Mouse (Mus musculus) mature B cell (primary cell): ENCODE measurements around the gene Upk3bl.
"Not testable (repeated sequence)": the region's sequence is repeated elsewhere in the genome, so short reads cannot be mapped to it uniquely, and the experiment has no call there.

ENCODE experiments used
- in situ Hi-C: fragments of 300-500 bp; cut with MboI; formaldehyde crosslinking; loops from 2 replicates; pipeline ENCODE4 v1.14.3; 2019

Upk3bl gene

DNA sequence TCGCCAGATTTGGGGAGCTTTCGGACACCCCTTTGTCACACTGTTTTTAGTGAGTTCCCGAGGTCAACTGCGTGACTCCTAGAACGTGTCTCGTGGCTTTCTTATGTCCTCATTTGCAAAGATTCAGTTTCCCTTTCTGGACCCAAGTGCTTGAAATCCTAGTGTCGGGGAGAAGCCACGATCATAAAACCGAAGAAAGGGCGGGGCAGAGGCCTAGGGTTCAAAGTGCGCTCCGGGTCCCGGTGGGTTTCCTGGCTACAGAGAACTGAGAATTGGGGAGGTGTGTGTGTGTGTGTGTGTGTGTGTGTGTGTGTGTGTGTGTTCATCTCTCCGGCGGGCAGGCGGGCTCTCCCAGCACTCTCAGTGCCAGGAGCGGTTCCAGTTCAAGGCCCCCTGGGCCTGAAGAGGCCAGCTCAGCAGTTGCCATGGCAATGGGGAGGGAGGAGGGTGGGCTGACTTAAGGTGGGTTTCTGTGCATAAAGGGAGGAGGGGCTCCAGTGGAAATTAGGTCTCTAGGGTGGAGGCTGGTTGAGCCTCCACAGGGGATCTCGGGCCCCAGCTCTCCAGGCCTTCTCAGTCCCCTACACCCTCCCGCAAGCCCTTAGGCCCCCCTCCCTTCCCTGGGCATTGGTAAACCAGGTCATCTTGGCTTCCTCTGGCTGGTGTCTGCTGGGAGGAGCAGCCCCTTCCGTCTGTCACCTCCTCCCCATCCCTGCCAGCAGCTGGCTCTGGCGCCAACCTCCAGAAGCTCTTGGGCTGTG is 30.8 kb downstream of the Upk3bl start:
- in situ Hi-C loops, result no loop called here

DNA sequence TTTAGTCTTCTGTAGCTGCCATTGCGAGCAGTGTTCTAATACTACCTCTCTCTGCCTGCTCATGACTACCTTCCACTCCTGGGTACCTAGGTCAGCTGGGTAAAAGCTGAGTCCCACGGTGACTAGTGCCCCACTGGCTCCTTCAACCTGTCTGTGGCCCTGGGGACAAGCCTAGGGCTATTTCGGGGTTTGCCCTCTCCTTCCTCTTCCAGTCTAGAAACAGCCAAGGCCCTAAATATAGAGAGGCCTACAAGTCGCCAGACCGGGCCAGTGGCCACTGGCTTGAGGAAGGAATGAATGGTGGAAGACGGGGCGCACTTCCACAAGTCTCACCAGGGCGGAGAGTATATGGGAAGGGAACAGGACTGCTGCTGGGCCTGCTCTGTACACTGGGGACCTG is 32.0 kb downstream of the Upk3bl start:
- in situ Hi-C loops, result no loop called here

DNA sequence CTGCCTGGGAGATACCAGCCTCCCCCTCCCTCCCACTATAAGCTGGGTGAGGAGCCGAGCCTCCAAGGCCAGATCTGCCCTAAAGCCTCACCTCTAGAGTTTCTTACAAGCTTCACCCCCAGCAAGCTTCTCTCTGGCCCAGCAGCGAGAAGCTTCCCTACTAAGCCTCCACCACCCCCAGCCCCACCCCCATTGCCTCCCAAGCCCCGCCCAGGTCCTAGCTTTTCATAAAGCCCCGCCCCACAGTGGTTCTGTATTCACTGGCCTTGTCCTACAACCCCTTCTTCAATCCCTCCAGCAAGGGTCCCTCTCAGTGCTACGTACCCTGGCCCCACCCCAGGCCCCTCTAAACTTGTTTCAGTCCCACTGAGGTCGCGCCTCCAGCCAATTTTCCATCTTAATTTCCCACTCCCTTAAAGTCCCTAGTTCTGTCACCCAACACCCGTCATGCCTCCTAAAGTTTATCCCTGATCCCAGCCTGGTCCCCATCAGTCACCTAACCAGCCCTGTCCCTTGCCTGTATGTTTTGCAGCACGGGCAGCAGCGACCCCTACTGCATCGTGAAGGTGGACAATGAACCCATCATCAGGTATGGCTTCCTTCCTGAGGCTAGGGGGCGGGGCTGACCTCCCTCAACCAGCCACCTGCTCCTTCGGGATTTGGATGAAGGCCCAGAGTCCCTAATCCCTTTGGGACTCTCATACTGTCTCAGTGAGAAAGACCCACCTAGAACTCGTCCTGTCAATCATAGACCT is 34.7 kb downstream of the Upk3bl start:
- in situ Hi-C loops, result no loop called here

DNA sequence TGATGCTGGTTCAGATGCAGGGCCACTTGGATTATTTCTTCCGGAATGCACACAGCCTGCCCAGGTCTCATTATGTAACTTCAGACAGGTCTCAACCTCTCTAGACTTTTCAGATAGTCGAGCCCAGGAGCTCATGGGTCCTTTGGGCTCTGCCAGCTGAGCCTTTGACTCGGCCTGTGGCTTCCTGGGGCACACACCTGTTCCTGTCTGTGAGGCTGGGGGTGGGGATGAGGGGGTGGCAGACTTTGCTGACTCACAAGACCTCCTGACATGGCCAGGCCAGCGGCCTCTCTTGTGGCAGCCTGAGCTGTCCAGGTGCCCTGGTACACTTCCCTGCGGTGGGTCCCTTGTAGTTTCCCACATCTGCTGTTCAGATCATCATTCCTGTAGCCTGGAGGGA is 37.6 kb downstream of the Upk3bl start:
- in situ Hi-C loops, result no loop called here

DNA sequence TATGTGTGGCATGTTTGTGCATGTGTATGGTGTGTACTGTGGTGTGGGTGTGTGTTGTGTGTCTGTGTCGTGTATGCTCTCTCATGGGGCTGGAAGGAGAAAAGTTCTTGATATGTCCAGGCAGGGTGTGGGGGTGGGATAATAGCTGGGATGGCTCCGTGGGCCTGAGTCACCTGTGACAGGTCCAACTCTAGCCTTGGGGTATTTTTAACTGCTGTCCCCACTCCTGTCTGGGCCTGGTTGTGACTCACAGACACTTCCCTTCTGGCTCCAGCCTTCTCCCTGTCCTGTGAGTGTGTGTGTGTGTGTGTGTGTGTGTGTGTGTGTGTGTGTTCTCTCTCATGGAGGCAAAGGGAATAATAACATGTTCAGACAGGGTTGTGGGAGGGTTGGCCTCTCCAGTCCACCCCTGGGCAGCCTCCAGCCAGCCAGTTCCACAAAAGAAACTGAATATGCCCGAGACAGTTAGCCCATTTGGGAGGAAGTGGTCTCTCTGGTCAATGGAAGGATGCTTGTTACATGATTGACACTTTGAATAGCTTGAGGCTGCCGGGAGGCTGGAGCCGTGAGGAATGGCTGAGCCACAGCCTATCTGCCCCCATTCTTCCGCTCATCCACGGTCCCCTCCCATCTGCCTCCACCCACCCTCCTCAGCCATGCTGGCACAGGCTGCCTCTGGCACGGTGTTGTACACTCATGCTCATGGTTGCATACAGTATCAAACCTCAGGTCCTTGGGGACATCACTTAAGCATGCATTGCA is 40.1 kb downstream of the Upk3bl start:
- in situ Hi-C loops, result no loop called here

DNA sequence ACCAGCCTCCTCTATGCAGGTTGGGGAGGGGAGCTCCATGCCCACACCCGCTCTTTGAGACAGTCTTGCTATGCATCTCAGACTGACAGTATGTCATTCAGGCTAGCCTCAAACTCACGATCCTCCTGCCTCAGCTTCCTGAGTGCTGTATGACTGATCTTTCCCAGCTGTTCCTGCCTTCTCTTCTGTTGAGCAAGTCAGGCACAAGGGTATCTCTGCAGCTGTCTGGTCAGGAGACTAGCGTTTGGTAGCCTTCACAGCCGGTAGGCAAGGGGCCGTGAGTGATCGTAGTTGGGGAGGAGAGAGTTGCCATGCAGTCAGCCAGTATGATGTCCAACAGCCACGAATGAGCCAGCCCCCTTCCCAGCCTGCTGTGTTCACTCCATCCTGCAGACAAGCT is 40.8 kb downstream of the Upk3bl start:
- in situ Hi-C loops, result no loop called here

DNA sequence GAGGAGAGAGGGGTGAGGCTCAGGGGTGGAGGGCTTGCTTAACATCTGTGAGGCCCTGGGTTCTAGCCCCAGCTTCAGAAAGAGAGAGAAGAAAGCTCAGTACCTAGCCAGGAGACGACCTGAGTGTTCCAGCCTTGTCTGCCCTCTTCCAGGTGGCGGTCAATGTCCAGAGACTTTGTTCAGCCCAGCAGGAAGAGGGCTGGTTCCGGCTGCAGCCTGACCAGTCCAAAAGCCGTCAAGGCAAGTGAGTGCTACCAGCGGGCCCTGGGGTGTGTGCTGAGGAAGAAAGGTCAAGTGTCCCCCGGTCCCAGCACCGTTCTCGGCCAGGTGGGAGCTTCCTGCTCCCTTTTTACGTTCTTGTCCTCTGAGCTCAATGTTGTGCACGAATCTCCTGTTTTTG is 44.2 kb downstream of the Upk3bl start:
- in situ Hi-C loops, result no loop called here

DNA sequence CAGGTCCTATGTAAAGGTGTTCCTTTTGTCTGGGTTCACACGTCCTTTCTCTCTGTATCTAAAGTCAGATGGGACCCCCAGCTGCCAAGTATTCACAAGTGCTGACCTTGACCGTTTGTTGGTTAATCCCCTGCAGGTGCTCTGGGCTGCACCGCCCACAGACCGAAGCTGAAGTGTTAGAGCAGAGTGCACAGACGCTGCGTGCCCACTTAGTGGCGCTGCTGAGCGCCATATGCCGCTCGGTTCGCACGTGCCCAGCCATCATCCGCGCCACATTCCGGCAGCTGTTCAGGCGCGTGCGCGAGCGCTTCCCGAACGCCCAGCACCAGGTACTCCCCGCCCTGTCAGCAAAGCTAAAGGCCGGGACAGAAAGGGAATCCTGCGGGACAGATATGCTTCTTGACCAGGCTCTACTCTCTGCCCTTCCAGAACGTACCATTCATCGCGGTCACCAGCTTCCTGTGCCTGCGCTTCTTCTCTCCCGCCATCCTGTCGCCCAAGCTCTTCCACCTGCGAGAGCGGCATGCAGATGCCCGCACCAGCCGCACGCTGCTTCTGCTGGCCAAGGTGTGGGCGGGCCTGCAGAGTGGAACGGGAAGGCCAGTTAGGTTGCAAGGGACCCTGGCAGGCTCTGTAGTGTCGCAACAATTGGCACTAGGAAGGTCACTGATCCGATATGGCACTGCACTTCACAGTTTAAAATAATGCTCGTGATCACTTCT is 48.0 kb downstream of the Upk3bl start:
- in situ Hi-C loops, result no loop called here

DNA sequence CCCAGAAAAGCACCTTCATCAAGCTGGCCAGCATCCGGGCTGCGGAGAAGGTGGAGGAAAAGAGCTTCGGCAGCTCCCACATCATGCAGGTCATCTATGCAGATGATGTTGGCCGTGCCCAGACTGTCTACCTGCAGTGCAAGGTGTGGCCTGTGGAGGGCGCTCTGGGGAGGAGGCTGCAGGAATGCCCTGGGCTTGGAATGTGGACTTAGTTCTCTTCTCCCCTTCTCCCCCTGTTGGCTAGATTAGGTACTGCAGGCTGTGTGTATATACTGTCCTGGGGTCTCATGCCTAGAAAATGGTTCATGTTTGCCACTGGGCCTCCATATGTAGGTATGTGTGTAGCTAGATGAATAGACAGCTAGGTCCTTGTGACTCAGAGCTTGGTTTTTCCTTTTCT is 50.2 kb downstream of the Upk3bl start:
- in situ Hi-C loops, result no loop called here

DNA sequence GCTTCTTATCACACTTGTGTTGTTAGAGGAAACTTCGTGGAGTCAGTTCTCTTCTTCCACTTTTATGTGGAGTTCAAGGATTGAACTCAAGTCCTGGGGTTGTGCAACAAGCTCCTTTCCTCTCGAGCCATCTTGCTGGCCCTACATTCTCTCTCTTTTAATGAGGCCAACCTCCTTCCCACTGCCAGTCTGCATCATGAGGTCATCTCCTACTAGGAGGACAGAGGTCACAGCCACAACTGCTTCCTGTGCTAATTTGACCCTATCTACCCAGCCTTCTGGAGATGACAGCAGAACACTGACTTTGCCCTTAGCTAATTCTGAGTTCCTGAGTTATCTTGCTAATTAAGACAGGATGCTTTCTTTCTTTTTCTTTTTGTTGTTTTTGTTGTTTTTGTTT is 54.2 kb downstream of the Upk3bl start:
- in situ Hi-C loops, result no loop called here

DNA sequence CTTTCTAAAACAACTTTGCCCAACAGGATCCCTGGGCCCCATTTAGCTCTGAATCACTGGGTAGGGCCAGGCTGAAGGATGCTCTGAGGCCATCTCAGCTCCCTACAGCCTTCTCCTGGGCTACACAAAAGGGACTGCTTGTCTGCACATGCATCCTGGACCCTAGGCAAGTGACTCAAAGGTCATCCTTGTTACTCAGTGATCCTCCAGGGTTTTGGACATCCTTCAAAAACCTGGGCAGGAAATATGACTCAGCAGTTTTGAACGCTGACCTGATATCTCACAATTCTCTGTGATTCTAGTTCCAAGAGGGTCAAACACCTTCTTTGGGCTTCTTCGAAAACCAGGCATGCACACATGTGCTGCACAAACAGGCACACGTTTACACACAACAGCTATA is 54.8 kb downstream of the Upk3bl start:
- in situ Hi-C loops, result no loop called here

DNA sequence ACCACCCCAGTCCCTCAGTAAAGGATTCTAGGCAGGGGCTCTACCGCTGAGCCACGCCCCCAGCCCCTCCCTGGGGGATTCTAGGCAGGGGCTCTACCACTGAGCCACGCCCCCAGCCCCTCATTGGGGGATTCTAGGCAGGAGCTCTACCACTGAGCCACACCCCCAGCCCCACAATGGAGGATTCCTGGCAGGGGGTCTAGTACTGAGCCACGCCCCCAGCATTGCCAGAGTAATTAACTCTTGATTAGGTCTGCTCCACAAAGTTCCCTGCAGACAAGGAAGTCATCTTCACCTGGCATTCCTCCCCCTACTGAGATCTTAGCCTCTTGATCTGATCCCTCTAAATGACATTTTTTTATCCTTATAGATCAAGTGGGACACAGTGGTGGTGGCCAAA is 59.3 kb downstream of the Upk3bl start:
- in situ Hi-C loops, result not testable (repeated sequence)
